In the genomic region with DNA sequence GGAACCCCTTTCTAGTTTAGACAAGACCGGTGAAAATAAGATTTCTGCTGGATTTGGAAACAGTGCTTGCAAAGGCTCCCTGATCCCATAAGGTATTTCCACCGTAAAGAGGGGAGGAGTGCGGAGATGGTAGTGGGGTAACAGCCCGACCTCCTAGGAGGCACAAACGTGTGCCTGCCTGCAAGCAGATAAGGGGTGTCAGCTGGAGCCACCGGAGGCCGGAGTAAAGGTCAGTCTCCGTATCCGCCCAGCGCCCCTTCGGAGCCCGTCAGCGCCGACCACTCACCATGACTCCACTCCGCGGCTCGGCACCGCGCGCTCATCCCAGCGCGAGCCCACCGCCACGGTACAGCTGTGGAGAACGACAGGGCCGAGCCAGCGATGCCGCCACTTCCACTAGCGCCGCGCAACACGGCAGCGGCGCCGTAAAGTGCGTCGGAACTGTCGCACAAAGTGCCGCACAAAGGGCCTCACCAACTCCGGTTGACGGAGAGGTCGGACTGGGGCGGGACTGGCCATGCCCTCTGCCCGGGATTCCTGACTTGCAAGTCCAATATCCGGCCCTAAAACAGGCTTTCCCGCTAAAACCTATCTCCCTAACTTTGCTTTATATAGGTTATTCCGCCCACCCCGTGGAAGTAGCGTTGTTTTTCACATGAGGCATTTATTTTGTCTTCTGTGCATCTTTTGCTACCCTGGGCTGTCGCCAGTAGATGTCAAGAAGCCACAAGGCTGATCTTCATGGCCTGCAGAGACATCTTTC, we compare ENCODE assay signal across 8 mouse cellular contexts. TPM values are rescaled to one million over a fixed set of nuclear protein-coding genes. Genes with fewer than 3 reads are reported as not detected.
DNase-seq lines count a peak whose midpoint lies in the region; ATAC-seq and TF ChIP-seq lines count a peak whose summit lies in the region.

Gene Dnajc19, minus strand, starts transcription at position 422 of the 763 bp plus-strand sequence.

- no peaks in the 10 kb centered on the region for H3K27me3 ChIP-seq in G1E (ENCODE audit: insufficient read depth, low read length)
- H3K27me3 ChIP-seq in forebrain, embryonic 16.5 days (replicated peaks; ENCODE audit: control insufficient read depth, insufficient read depth, low read length), result no peaks in the 10 kb centered on the region
- no peaks in the 10 kb centered on the region for H3K27me3 ChIP-seq in lung, embryonic 14.5 days (ENCODE audit: insufficient read depth, low read length)
- no peaks in the 10 kb centered on the region for H3K27me3 ChIP-seq in thymus, adult 2 months (ENCODE audit: control insufficient read depth, insufficient read depth, low read length)

- H3K36me3 ChIP-seq in G1E (replicated peaks), result peaks cover 41% of the 10 kb centered on the region
- peaks cover 7% of the 10 kb centered on the region for H3K36me3 ChIP-seq in forebrain, embryonic 16.5 days (ENCODE audit: control insufficient read depth, insufficient read depth)
- H3K36me3 ChIP-seq in lung, embryonic 14.5 days (ENCODE audit: insufficient read depth), result peaks cover 13% of the 10 kb centered on the region
- H3K36me3 ChIP-seq in thymus, adult 2 months (ENCODE audit: control insufficient read depth, insufficient read depth, low read length), result no peaks in the 10 kb centered on the region; the same call in 1 of the 2 replicates

- H3K9me3 ChIP-seq in G1E (replicated peaks), result no peaks in the 10 kb centered on the region
- no peaks in the 10 kb centered on the region for H3K9me3 ChIP-seq in forebrain, embryonic 16.5 days (ENCODE audit: control insufficient read depth, low read length)
- no peaks in the 10 kb centered on the region for H3K9me3 ChIP-seq in lung, embryonic 14.5 days (ENCODE audit: low read depth, low read length)

- intact Hi-C loops in heart, postnatal 36 days (cut with DNase I), result loop anchor here (2.0 to 10.0 kb wide), 2 partner anchors 60 to 126 kb away; no protein-coding TSS in a partner anchor

- H3K4me3 ChIP-seq in G1E (ENCODE audit: low read depth, low read length), result peak within 1 kb of the TSS; percentile 77
- peak within 1 kb of the TSS; percentile 74 for H3K4me3 ChIP-seq in forebrain, embryonic 16.5 days (replicated peaks; ENCODE audit: low read length)
- H3K4me3 ChIP-seq in layer of hippocampus, adult 2 months, result peak within 1 kb of the TSS; percentile 97
- H3K4me3 ChIP-seq in lung, embryonic 14.5 days (ENCODE audit: low read depth, low read length), result peak within 1 kb of the TSS; percentile 73
- peak within 1 kb of the TSS; percentile 82 for H3K4me3 ChIP-seq in olfactory bulb, adult 2 months (ENCODE audit: insufficient read depth, low read depth, low read length)
- peak within 1 kb of the TSS; percentile 72 for H3K4me3 ChIP-seq in thymus, adult 2 months (ENCODE audit: control insufficient read depth, insufficient read depth, low read length)

- H3K4me2 ChIP-seq in forebrain, embryonic 16.5 days (ENCODE audit: low read length), result peak within 1 kb of the TSS; percentile 80
- peak within 1 kb of the TSS; percentile 70 for H3K4me2 ChIP-seq in lung, embryonic 14.5 days

- H3K4me1 ChIP-seq in G1E (ENCODE audit: insufficient read depth, low read depth, low read length), result peaks cover 60% of the 10 kb centered on the region
- H3K4me1 ChIP-seq in forebrain, embryonic 16.5 days (replicated peaks; ENCODE audit: control insufficient read depth, insufficient read depth, low read length), result peaks cover 15% of the 10 kb centered on the region
- H3K4me1 ChIP-seq in lung, embryonic 14.5 days (ENCODE audit: insufficient read depth), result 0 out of 2 replicates have a peak, but pooled peaks cover 5% of the 10 kb centered on the region
- H3K4me1 ChIP-seq in olfactory bulb, adult 2 months (ENCODE audit: control insufficient read depth, insufficient read depth, low read length), result no peaks in the 10 kb centered on the region; the same call in 1 of the 2 replicates
- peaks cover 6% of the 10 kb centered on the region for H3K4me1 ChIP-seq in thymus, adult 2 months (replicated peaks; ENCODE audit: control insufficient read depth, insufficient read depth, low read length)

- ATAC-seq in G1E (ENCODE audit: extremely low read depth, insufficient number of reproducible peaks, low FRiP score, poor library complexity, severe bottlenecking), result peak; percentile 51
- peak; percentile 95 for ATAC-seq in forebrain, embryonic 16.5 days
- ATAC-seq in lung, embryonic 14.5 days (ENCODE audit: insufficient read depth), result peak; percentile 96

- no peak for TF ChIP-seq CTCF in G1E (IDR thresholded peaks at IDR 0.05; ENCODE audit: low read depth, low read length)
- TF ChIP-seq CTCF in layer of hippocampus, adult 2 months (conservative IDR thresholded peaks at IDR 0.05), result no peak
- TF ChIP-seq CTCF in lung, embryonic 14.5 days (IDR thresholded peaks at IDR 0.05; ENCODE audit: low read depth), result no peak
- TF ChIP-seq CTCF in olfactory bulb, adult 2 months (IDR thresholded peaks at IDR 0.05; ENCODE audit: insufficient read depth, low read depth, low read length), result no peak
- TF ChIP-seq CTCF in thymus, adult 2 months (IDR thresholded peaks at IDR 0.05; ENCODE audit: borderline replicate concordance, control insufficient read depth, extremely low read depth, insufficient read depth, low read length, poor library complexity), result no peak

- peak; percentile 65 for DNase-seq in G1E (ENCODE audit: low spot score)
- DNase-seq in cerebellum, adult 18-20 months, result peak; percentile 94 to 98
- peak; percentile 93 to 96 for DNase-seq in heart, postnatal 36 days
- peak; percentile 92 to 94 for DNase-seq in layer of hippocampus, adult 2 months (ENCODE audit: low spot score in 2 of 2)
- peak; percentile 97 for DNase-seq in lung, embryonic 14.5 days
- peak; percentile 94 for DNase-seq in thymus, adult 2 months

- H3K9ac ChIP-seq in forebrain, embryonic 16.5 days (replicated peaks; ENCODE audit: low read depth, low read length), result peak within 1 kb of the TSS; percentile 83
- H3K9ac ChIP-seq in lung, embryonic 14.5 days, result peak within 1 kb of the TSS; percentile 85

- H3K27ac ChIP-seq in forebrain, embryonic 16.5 days (ENCODE audit: low read length), result peak within 1 kb of the TSS; percentile 78
- peak within 1 kb of the TSS; percentile 86 for H3K27ac ChIP-seq in layer of hippocampus, adult 2 months
- peak within 1 kb of the TSS; percentile 43; the same call in 1 of the 2 replicates for H3K27ac ChIP-seq in lung, embryonic 14.5 days (ENCODE audit: low read depth)
- H3K27ac ChIP-seq in olfactory bulb, adult 2 months (ENCODE audit: insufficient read depth, low read depth, low read length), result peak within 1 kb of the TSS; percentile 88
- H3K27ac ChIP-seq in thymus, adult 2 months (ENCODE audit: control insufficient read depth, insufficient read depth, low read length), result no peak within 1 kb of the TSS

- TF ChIP-seq POLR2A in olfactory bulb, adult 2 months (IDR thresholded peaks at IDR 0.05; ENCODE audit: insufficient read depth, low read depth, low read length), result peak; percentile 83
- peak; percentile 75 for TF ChIP-seq POLR2A in thymus, adult 2 months (IDR thresholded peaks at IDR 0.05; ENCODE audit: control insufficient read depth, extremely low read depth, insufficient read depth, low read length, poor library complexity)

- WGBS in forebrain, embryonic 16.5 days, result under 1% methylated on average over 50 of the region's 50 CpGs
- WGBS in lung, embryonic 14.5 days, result under 1% methylated on average over 45 of the region's 50 CpGs
- WGBS in olfactory bulb, adult 2 months, result under 1% methylated on average over 50 of the region's 50 CpGs
- WGBS in thymus, adult 2 months, result 1% methylated on average over 50 of the region's 50 CpGs

RNA-seq across cellular contexts. Expression of gene Dnajc19, which starts in this region (rescaled TPM):
- total RNA-seq in G1E (2014; fragmentation: Nextera tagmentation), result 142 and 146 TPM in 2 replicates
- 206 and 230 TPM in 2 replicates for total RNA-seq in G1E (2017)
- polyA plus RNA-seq in G1E (2012), result 46.6 and 52.6 TPM in 2 replicates
- polyA plus RNA-seq in forebrain, embryonic 16.5 days (2015; fragmentation: Nextera tagmentation; extraction: Ambion mirVana), result 102 and 113 TPM in 2 replicates
- total RNA-seq in heart, postnatal 36 days (2021), result 100 to 1,000 TPM; 136 to 140 TPM
- total RNA-seq in layer of hippocampus, adult 2 months (2021), result 10 to 100 TPM; 45.3 to 51.0 TPM
- 141 and 146 TPM in 2 replicates for polyA plus RNA-seq in lung, embryonic 14.5 days (2014; fragmentation: Nextera tagmentation; extraction: Ambion mirVana)
- polyA plus RNA-seq in olfactory bulb, adult 2 months (2012; ENCODE audit: insufficient read depth, insufficient read length, low replicate concordance, missing spikeins), result not detected in 2 replicates
- 66.0 and 78.0 TPM in 2 replicates for polyA plus RNA-seq in thymus, adult 2 months (2012; rRNA removed)

Comparison
In these comparisons a context has a peak if more than half of its experiments do, and no peak if none do; other contexts are left out.
1. RNA of gene Dnajc19 (polyA plus RNA-seq): 141 to 146 TPM in lung, embryonic 14.5 days, 102 to 113 TPM in forebrain, embryonic 16.5 days, 66.0 to 78.0 TPM in thymus, adult 2 months and 46.6 to 52.6 TPM in G1E; not detected in olfactory bulb, adult 2 months; every median in the first group is over 10 times any median in the second.
2. Peak in every context shown above with its lines, with median percentiles within 50 percentile points of each other: ATAC-seq, DNase-seq and H3K4me3 ChIP-seq.